Mouse (Mus musculus): ENCODE data around the gene Terf2.

The Terf2 gene

DNA sequence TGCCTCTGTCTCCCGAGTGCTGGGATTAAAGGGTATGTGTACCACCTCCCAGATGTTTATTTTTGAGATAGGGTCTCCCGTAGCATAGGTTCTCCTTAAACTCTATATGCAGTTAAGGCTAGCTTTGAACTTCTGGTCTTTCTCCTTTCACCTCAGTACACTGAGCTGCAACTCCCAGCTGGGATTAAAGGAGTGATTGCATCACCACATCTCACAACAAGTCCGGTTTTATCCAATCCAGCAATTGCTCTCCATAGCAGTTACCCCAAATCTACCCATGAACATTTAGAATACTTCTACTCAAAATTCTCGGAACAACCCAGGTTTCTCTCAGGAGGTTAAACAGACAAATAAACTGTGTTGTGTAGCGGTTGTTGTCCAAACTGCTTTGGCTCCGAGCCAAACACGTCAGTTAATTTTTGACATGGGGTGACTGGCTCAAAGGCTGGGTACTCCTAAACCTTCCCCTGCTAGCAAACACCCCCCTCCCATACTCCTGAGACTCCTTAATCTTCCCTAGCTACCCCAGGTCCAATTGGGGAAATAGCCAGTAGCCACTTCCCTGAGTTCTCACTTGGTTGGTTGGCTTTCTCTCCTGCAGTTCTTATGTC, 25.4 kb upstream of the Terf2 start:
- no peak for TF ChIP-seq GATA4 (IDR thresholded peaks at IDR 0.05; ENCODE audit: insufficient replicate concordance, low read length)

DNA sequence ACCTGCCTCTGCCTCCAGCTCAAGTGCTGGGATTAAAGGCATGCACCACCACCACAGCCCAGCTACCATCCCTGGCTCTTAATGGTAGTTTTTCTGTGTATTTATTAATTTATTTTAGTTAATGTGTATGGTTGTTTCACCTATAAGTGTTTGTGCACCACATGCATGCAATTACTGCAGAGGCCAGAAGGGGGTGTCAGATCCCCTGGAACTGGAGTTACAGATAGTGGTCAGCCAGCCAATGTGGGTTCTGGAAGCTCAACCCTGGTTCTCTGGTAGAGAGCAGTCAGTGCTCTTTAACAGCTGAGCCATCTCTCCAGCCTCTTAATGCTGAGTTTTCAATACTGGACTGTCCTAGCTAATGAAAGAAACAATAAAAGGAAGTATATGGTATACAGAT, 24.5 kb upstream of the Terf2 start:
- TF ChIP-seq GATA4 (IDR thresholded peaks at IDR 0.05; ENCODE audit: insufficient replicate concordance, low read length), result no peak

GRCm38 (mm10) chr8:107119412-107119811, 23.1 kb upstream of the Terf2 start:
- TF ChIP-seq GATA4 (IDR thresholded peaks at IDR 0.05; ENCODE audit: insufficient replicate concordance, low read length), result no peak

DNA sequence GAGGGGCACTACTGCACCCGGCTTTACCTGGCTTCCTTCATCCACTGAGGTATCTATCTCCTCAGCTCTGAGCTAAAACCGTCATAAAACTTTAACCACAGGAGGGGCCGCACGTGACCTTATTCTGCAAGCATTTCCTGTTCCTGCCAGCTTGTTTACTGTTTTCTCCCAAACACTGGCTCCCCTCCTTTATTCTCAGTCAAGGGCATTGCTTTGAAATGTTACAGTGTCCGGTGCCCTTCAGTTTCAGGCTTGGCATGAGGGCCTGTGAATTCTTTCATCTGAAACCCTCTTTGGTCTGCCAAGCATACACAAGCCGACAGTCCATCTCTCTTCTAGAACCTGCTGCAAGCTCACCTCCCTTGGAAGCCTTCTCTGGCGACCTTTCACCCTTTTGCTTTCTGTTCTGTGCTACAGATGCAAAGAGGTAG, 22.5 kb upstream of the Terf2 start:
- TF ChIP-seq GATA4 (IDR thresholded peaks at IDR 0.05; ENCODE audit: insufficient replicate concordance, low read length), result no peak

- TF ChIP-seq GATA4 (IDR thresholded peaks at IDR 0.05; ENCODE audit: insufficient replicate concordance, low read length), result no peak
Measured at GRCm38 (mm10) chr8:107117019-107117418, 20.7 kb upstream of the Terf2 start.

DNA sequence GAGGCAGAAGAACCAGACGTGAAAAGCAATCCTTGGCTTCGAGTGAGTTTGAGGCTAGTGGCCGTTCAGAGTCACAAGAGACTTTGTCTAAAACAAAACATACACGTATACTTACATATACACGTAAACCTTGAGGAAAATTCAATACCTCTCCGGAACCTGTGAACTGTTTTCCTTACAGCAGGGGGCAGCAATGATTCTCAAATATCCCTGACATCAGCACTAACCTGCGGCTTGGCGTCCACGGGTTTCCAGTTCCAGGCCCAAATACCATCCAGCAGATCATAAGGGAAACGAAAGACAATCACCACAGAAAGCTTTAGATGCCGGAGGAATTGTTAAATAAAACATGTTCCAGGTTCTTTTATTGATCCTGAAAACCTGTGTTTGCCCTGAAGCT, 19.7 kb upstream of the Terf2 start:
- no peak for TF ChIP-seq GATA4 (IDR thresholded peaks at IDR 0.05; ENCODE audit: insufficient replicate concordance, low read length)

GRCm38 (mm10) chr8:107115008-107115320, 18.6 kb upstream of the Terf2 start:
- no peak for TF ChIP-seq GATA4 (IDR thresholded peaks at IDR 0.05; ENCODE audit: insufficient replicate concordance, low read length)

DNA sequence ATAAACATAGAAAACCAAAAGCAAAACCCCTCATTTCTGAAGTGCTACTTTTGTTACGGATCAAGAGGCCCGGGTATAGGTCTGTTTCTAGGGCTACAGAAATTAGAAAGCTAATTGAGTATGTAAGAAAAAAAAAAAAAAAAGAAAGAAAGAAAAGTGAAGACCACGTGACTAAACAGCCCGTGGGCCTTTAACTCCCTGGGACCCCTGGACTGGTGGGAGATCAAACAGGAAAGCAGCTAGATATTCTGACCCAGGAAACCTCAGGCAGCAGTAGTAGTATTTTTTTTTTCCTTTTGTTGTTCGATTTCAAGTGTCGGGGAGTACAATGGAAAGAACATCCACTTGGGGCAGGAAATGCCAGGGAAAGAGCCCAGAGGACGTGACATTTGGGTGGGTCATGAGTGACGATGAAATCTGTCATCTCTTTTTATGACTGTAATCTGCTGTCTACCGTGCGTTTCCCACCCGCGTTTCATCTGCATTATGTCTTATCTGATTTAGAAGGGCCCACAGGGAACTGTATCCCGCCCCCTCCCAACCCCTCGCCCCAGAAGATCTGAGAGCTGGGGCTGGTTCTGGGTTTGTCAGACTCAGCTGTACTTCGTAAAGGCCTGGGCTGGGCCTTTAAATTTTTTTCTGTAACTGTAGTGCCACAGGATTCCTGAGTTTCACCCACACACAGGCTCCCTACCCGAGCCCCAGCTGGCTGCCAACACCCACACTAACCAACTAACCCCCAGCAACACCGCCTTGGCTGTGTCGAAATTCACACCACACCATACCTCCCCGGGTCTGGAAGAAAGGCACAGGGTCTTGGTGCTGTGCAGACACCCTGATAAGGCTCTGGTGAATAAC, 18.0 kb upstream of the Terf2 start:
- no peak for TF ChIP-seq GATA4 (IDR thresholded peaks at IDR 0.05; ENCODE audit: insufficient replicate concordance, low read length)

- TF ChIP-seq GATA4 (IDR thresholded peaks at IDR 0.05; ENCODE audit: insufficient replicate concordance, low read length), result no peak
Measured at GRCm38 (mm10) chr8:107113209-107113608, 16.9 kb upstream of the Terf2 start.

DNA sequence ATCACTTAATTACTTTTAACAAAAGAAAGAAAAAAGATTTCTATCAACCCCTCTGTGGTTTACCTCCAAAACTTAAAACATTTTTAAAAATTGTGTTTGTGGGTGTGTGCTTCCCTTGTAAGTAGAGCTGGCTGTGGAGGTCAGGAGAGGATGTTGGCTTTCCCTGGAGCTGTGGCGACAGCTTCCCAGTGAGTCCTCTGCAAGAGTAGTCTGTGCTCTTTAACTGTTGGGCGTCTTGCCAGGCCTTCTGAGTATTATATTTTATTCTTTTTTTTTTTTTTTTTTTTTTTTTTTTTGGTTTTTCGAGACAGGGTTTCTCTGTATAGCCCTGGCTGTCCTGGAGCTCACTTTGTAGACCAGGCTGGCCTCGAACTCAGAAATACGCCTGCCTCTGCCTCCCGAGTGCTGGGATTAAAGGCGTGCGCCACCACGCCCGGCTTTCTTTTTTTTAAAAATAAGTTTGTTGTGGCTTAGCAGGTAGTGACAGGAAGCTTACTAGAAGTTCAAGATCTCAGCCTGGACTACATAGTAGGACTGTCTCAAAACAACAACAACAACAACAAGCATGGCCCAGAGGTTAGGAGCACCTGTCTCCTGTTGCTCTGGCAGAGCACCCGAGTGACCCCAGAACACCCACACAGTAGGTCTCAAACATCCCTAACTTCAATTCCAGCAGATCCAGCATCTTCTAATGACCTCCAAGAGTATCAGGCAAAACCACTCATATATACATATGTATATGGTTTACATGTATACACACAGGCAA, 15.2 kb upstream of the Terf2 start:
- no peak for TF ChIP-seq GATA4 (IDR thresholded peaks at IDR 0.05; ENCODE audit: insufficient replicate concordance, low read length)

GRCm38 (mm10) chr8:107110629-107111330, 14.4 kb upstream of the Terf2 start:
- TF ChIP-seq GATA4 (IDR thresholded peaks at IDR 0.05; ENCODE audit: insufficient replicate concordance, low read length), result no peak

DNA sequence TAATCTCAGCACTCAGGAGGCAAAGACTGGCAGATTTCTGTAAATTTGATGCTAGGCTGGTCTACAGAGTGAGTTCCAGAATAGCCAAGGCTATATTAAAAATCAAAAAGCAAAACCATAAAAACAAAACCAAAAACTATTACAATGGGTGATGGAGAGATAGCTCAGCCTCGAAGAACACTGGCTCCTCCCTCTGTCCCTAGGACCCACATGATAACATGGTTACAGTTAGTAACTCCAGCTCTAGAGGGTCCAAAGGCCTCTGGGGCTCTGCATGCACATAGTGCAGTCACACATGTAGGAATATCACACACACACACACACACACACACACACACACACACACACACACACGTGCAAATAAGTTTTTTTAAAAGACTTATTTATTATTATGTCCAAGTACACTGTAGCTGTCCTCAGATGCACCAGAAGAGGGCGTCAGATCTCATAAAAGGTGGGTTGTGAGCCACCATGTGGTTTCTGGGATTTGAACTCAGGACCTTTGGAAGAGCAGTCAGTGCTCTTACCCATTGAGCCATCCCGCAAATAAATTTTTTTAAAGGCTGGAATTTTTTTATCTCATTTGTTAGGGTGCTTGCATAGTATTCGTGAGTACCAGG, 13.6 kb upstream of the Terf2 start:
- TF ChIP-seq GATA4 (IDR thresholded peaks at IDR 0.05; ENCODE audit: insufficient replicate concordance, low read length), result no peak

DNA sequence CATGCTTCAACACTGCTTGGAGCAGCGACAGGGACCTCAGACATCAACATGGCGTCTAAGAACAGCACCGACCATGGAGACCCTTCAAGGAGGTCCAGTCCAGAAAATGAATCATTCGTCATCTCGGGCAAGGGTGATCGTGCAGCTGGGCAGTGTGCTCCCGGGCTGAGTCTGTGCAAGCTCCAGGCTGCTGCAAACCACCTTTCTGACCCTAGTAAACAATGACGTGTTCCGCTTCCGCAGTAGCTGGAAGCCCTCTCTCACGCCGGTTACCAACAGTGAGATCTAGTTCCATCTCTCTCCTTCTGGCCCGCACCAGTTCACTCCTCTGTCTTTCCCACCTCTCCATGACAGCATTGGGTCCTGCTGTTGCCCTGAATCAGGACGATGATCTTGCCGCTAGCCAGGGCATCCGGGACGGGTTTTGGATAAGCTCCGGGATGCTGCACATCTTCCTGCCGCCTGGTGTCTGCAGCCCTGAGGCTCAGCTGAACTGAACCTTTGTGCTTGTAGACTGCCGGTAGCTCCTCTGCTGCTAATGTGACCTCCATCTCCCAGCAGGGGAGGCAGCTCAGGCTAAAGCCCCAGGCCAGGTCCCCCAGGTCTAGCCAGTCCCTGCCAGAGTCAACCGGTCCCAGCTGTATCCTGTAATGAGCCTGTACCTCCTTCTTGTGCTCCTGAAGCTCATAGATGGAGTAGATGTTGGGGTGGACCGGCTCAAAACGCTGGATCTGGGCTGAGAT, 12.8 kb upstream of the Terf2 start:
- TF ChIP-seq GATA4 (IDR thresholded peaks at IDR 0.05; ENCODE audit: insufficient replicate concordance, low read length), result no peak

- TF ChIP-seq GATA4 (IDR thresholded peaks at IDR 0.05; ENCODE audit: insufficient replicate concordance, low read length), result no peak
Measured at GRCm38 (mm10) chr8:107104547-107104946, 8.2 kb upstream of the Terf2 start.

Measured in liver, adult (tissue).